Mouse (Mus musculus) ES-Bruce4 (cell line): ENCODE data around the gene Ndufaf2.

Source experiments
- CTCF ChIP-seq: IDR thresholded peaks from one replicate; pipeline ENCODE4 v1.8.1; 2011; ENCODE audit warnings: low read depth, low read length
- EP300 ChIP-seq: IDR thresholded peaks from 2 replicates; pipeline ENCODE4 v1.6.1; 2011; ENCODE audit warnings: low read depth, low read length; ENCODE audit not compliant: insufficient read depth
- POLR2A ChIP-seq: IDR thresholded peaks from one replicate; pipeline ENCODE4 v1.8.1; 2011; ENCODE audit warnings: low read length; ENCODE audit not compliant: insufficient read depth

DNA sequence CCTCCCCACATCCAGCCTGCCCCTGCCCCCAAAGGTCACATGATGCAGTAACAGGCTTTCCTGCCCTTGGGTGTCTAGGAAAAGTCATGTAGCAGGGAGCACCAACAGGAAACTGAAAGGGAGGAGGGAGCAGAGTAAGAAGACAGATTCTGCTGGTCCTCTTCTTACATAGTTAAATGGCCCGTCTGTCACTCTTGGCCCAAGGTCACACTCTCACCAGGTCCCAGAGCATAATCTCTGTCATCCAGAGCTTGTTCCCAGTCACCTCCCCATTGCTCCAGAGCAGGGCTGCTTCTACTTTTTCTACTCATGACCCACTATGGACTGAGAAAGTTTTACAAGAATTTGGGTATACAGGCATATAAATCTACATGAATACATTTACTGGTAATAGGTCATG lies 40.2 kb downstream of the Ndufaf2 start:
- TF ChIP-seq CTCF (no peak), POLR2A (no peak), EP300 (no peak)
